Mouse (Mus musculus) megakaryocyte-erythroid progenitor cell, adult 5-6 weeks (primary cell): ENCODE measurements around the gene Lrriq1. TPM values are rescaled to one million over a fixed set of nuclear protein-coding genes. Genes with fewer than 3 reads are reported as not detected.

Source experiments
- ATAC-seq: replicated peaks from 2 replicates; pipeline ENCODE4 v1.8.0; 2016; ENCODE audit warnings: mild to moderate bottlenecking, inconsistent platforms; ENCODE audit not compliant: severe bottlenecking, poor library complexity, low FRiP score, low TSS enrichment
- total RNA-seq, 2 experiments: library from RNA; stranded (forward) in 1 of 2; stranded (reverse) in 1 of 2; fragments of 200-1000, 215-1000 nt in 1 of 2; fragments of >200 nt in 1 of 2; fragmentation: Nextera tagmentation in 1 of 2; gene quantifications; 2 replicates each; pipeline ENCODE4 v1.2.3; 2014 to 2017

Gene Lrriq1
- total RNA-seq, 2 experiments from 2014 or later, result not detected

DNA sequence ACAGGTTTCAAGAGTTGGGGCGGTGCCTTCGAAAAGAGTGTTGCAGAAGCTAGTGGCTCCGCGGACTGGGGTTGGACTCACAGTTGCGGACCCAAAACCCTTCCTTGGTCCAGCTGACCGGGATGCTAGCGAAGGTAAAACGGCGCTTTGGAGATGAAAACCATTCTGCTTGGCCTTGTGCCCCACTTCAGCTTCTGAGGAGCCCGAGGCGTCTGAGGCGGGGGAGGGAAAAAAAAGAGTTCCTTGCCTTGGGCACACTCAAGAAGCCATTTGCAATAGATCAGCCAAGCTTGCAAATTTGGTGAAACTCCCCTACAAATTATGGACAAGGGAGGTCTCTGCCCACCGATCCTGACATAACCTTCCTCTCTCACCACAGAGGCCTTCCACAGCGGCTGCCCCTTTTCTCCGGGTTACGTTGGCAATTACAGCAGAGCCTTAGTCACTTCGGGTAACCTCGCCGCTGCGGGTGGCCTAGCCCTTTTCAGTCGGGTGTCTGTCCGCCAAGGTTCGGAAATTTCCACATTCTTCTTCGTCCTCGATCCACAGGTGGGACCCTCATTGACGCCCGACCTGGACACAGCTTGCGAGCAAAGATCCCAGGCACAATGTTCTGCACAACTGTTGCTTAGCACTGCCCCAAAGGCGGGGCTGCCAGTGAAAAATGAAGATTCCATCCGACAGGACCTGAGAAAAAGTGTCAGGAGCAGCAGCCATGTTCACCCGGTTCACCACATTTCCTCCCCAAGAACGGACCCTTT lies 206.2 kb downstream of the Lrriq1 start, which contains the start of gene Alx1:
Alx1 (minus strand) TSS at position 486 of the 761 bp plus-strand sequence.
- ATAC-seq, result no peak

DNA sequence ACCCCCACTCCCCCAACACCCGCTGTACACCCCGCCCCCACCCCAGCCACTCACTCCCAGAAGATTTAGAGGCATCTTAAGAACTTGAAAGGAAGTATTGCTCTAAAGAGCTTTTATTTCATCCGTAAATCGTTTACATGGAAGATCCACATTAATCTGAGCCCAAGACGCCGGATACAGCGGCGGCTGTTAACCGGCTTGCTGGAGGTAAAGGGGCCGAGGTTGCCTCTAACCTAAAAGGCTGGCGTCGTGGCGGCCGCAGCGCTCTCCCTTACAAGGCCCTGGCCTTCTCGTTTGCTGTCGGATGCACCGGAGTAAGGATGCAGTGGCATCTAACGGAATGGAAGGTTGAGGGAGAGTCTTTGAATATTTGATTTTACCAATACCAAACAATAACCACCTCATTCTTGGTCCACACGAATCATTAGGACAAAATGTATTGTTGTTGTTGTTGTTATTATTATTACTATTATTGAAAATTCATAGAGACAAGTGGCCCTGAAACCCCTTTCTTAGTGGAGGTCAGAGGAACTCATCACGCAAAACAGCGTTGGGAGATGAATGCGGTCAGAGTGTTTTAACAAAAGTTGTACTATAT lies 206.9 kb downstream of the Lrriq1 start:
- no peak for ATAC-seq

GRCm38 (mm10) chr10:103028253-103029131 lies 207.6 kb downstream of the Lrriq1 start:
- peak; percentile 41 for ATAC-seq

- ATAC-seq, result no peak
These were observed 208.2 kb downstream of the Lrriq1 start for GRCm38 (mm10) chr10:103027931-103028252.

DNA sequence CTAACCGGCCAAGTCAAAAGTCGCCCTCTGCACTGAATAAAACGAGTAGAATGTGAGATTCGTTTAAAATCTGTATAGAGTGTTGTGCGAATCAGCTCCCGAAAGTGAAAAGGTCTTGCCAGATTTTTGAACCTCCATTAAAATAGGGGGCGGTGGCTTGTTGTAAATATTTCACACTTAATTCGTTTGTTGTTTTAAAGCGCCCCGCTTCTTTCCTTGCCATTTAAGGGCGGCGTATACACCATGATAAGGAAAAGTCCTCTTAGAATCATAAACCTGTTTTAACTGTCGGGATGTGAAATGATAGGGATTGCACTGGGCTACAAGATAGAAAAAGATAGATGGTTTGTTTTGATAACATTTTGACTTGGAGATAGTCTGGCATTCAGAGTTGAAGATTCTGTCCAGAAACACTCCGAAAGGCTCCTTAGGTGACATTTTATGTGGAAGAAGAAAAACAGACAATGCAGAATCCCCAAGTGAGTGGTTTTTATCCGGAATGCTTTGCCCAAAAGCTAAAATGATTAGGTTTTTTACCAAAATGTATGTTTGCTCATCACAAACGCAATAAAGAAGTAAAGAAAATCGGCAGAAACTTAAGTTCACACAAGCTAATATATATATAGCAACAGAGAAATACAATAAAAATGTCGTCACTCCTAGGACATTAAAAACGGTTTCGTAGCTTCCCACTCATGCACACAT lies 208.7 kb downstream of the Lrriq1 start:
- 0 out of 2 replicates have a peak, but pooled peaks have one; percentile 1 for ATAC-seq

- no peak for ATAC-seq
These were observed 209.4 kb downstream of the Lrriq1 start for GRCm38 (mm10) chr10:103026636-103027225.

- no peak for ATAC-seq
These were observed 233.6 kb downstream of the Lrriq1 start for GRCm38 (mm10) chr10:103002556-103002955.

DNA sequence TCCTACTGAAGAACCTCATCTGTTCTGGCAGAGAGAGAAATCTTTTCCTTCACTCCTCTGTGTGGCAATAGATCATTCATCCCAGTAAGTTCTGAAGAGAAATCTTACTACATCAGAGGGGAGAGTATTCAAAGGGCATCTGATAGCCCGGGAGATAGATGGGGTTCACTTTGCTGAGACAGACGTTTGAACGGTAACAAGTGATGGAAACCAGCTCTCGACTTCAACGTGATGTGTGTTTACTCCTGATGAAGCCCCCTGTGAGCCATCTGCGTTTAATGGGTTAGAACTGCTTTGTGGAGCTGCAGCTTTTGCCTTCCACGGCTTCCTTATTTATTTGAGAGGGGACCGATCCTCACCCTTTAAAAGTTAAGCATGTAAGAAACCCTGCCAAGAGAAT lies 235.2 kb downstream of the Lrriq1 start:
- no peak for ATAC-seq

GRCm38 (mm10) chr10:102999584-102999983 lies 236.5 kb downstream of the Lrriq1 start:
- peak; percentile 68; the same call in 1 of the 2 replicates for ATAC-seq

Other genes with a start within 250 kb of the Lrriq1 start
- not detected in 2 replicates for gene Alx1, start 206.1 kb downstream of the Lrriq1 start, total RNA-seq (2014; fragmentation: Nextera tagmentation)
- gene Alx1, start 206.1 kb downstream of the Lrriq1 start, total RNA-seq (2017), result not detected in 2 replicates
- gene Slc6a15, start 131.5 kb upstream of the Lrriq1 start, total RNA-seq (2014; fragmentation: Nextera tagmentation), result 0.17 and 0.42 TPM in 2 replicates
- gene Slc6a15, start 131.5 kb upstream of the Lrriq1 start, total RNA-seq (2017), result 1.6 and 2.5 TPM in 2 replicates